Mouse (Mus musculus) heart, embryonic 14.5 days (tissue): Measurements from ENCODE around the gene Upb1. TPM values are rescaled to one million over a fixed set of nuclear protein-coding genes. Genes with fewer than 3 reads are reported as not detected.
"Not testable (repeated sequence)": the region's sequence is repeated elsewhere in the genome, so short reads cannot be mapped to it uniquely, and the experiment has no call there.

Experiments used
- ATAC-seq: fragments of 200-750 bp; cut with Nextera tagmentation; 2 replicates; pipeline ENCODE4 v1.8.0; 2017; ENCODE audit warnings: low read depth, moderate TSS enrichment; ENCODE audit not compliant: insufficient number of reproducible peaks, insufficient read depth, low FRiP score
- H3K27ac ChIP-seq, 2 experiments: fragments of 200-500 bp in 1 of 2; fragments of 300-500 bp in 1 of 2; sonication (generic) in 1 of 2; replicated peaks in 1 of 2; 2 replicates each; pipeline ENCODE4 v1.5.1; 2012 to 2014; ENCODE audit warnings: low read depth in 2 of 2, low read length in 2 of 2, control low read depth in 1 of 2, mild to moderate bottlenecking in 1 of 2, mixed read lengths in 1 of 2; ENCODE audit not compliant: control insufficient read depth in 1 of 2, insufficient read depth in 1 of 2
- H3K27me3 ChIP-seq: fragments of 300-500 bp; sonication (generic); 2 replicates; pipeline ENCODE4 v1.6.1; 2014; ENCODE audit warnings: mild to moderate bottlenecking, low read length, control low read depth; ENCODE audit not compliant: control insufficient read depth, insufficient read depth
- H3K36me3 ChIP-seq: fragments of 300-500 bp; sonication (generic); 2 replicates; pipeline ENCODE4 v1.6.1; 2014; ENCODE audit warnings: mild to moderate bottlenecking, control low read depth, low read length, mixed read lengths; ENCODE audit not compliant: control insufficient read depth, insufficient read depth
- H3K4me1 ChIP-seq, 2 experiments: fragments of 200-500 bp in 1 of 2; fragments of 300-500 bp in 1 of 2; sonication (generic) in 1 of 2; 2 replicates each; pipeline ENCODE4 v1.6.1; 2012 to 2014; ENCODE audit warnings: low read length in 2 of 2, control low read depth in 1 of 2, mixed read lengths in 1 of 2; ENCODE audit not compliant: control insufficient read depth in 2 of 2, insufficient read depth in 2 of 2
- H3K4me2 ChIP-seq: fragments of 300-500 bp; sonication (generic); 2 replicates; pipeline ENCODE4 v1.6.1; 2014; ENCODE audit warnings: mild to moderate bottlenecking, low read length
- H3K4me3 ChIP-seq, 2 experiments: fragments of 200-500 bp in 1 of 2; fragments of 300-500 bp in 1 of 2; sonication (generic) in 1 of 2; 2 replicates each; pipeline ENCODE4 v1.5.1; 2012 to 2014; ENCODE audit warnings: low read length in 2 of 2, mild to moderate bottlenecking in 2 of 2, control low read depth in 1 of 2, low read depth in 1 of 2, moderate library complexity in 1 of 2; ENCODE audit not compliant: control insufficient read depth in 1 of 2, insufficient read depth in 1 of 2
- H3K9ac ChIP-seq: fragments of 300-500 bp; sonication (generic); 2 replicates; pipeline ENCODE4 v1.6.1; 2014; ENCODE audit warnings: mild to moderate bottlenecking, low read length
- H3K9me3 ChIP-seq: fragments of 300-500 bp; sonication (generic); 2 replicates; pipeline ENCODE4 v1.6.1; 2016; ENCODE audit warnings: low read length, control low read depth; ENCODE audit not compliant: control insufficient read depth
- WGBS: fragments of 180-500 bp; shearing (Covaris S2); extraction: QIAGEN DNeasy Blood & Tissue Kit; methylation state at CpG from one replicate; pipeline ENCODE4 v1.1.7; 2014; 5-methylcytosine and 5-hydroxymethylcytosine counted together
- polyA plus RNA-seq: library from polyadenylated mRNA; unstranded; fragments of >200 nt; fragmentation: Nextera tagmentation; extraction: Ambion mirVana; gene quantifications from 2 replicates; pipeline ENCODE4 v1.2.1, GENCODE M21; 2014

Upb1 gene
- polyA plus RNA-seq, 1 experiment from 2014 or later: 0.65 TPM

- Histone ChIP-seq H3K4me1 (peaks cover 9 to 16% of the 10 kb centered on the region in 2 experiments), H3K27ac (peak overlapping the region; percentile 62 to 71), H3K4me2 (peak overlapping the region; percentile 27; the same call in 1 of the 2 replicates)
- H3K9me3 ChIP-seq, H3K36me3 ChIP-seq, H3K9ac ChIP-seq, H3K4me3 ChIP-seq, H3K27me3 ChIP-seq: not testable (repeated sequence)
- ATAC-seq: peak; percentile 80
- WGBS: 30% methylated on average over 13 of the region's 19 CpGs
Observed at GRCm38 (mm10) chr10:75373655-75374351, 27.1 kb upstream of the Upb1 start.

GRCm38 (mm10) chr10:75378688-75379087 lies 22.2 kb upstream of the Upb1 start:
- ATAC-seq: 0 out of 2 replicates have a peak, but pooled peaks have one; percentile 32
- peaks cover 4 to 8% of the 10 kb centered on the region in 2 experiments for H3K4me1 ChIP-seq
- WGBS: 23% methylated on average over 10 of the region's 10 CpGs
- peak overlapping the region; percentile 40 for H3K4me2 ChIP-seq
- no peaks in the 10 kb centered on the region for H3K36me3 ChIP-seq
- H3K27ac ChIP-seq: peak overlapping the region; percentile 64 to 66
- H3K9me3 ChIP-seq: 0 out of 2 replicates have a peak, but pooled peaks cover 1% of the 10 kb centered on the region
- H3K27me3 ChIP-seq: no peaks in the 10 kb centered on the region
- no peak overlapping the region for H3K9ac ChIP-seq
- no peak overlapping the region for H3K4me3 ChIP-seq

- Histone ChIP-seq H3K36me3 (no peaks in the 10 kb centered on the region), H3K4me2 (no peak overlapping the region), H3K9ac (no peak overlapping the region), H3K4me3 (no peak overlapping the region), H3K27ac (no peak overlapping the region), H3K27me3 (no peaks in the 10 kb centered on the region), H3K9me3 (0 out of 2 replicates have a peak, but pooled peaks cover 2% of the 10 kb centered on the region), H3K4me1 (no peaks in the 10 kb centered on the region)
- ATAC-seq: no peak
- 81% methylated on average over 2 of the region's 2 CpGs for WGBS
Observed at GRCm38 (mm10) chr10:75390156-75390555, 10.8 kb upstream of the Upb1 start.

- Histone ChIP-seq H3K4me3 (no peak overlapping the region), H3K27ac (no peak overlapping the region), H3K4me2 (no peak overlapping the region), H3K36me3 (no peaks in the 10 kb centered on the region), H3K9me3 (0 out of 2 replicates have a peak, but pooled peaks cover 2% of the 10 kb centered on the region), H3K4me1 (no peaks in the 10 kb centered on the region), H3K9ac (no peak overlapping the region), H3K27me3 (no peaks in the 10 kb centered on the region)
- ATAC-seq: no peak
- 74% methylated on average over 4 of the region's 4 CpGs for WGBS
Observed at GRCm38 (mm10) chr10:75390832-75391231, 10.1 kb upstream of the Upb1 start.

GRCm38 (mm10) chr10:75394796-75395195 lies 6.1 kb upstream of the Upb1 start:
- no peak for ATAC-seq
- no peaks in the 10 kb centered on the region for H3K27me3 ChIP-seq
- H3K4me3 ChIP-seq: no peak overlapping the region
- no peaks in the 10 kb centered on the region for H3K36me3 ChIP-seq
- 84% methylated on average over 8 of the region's 8 CpGs for WGBS
- H3K4me1 ChIP-seq: no peaks in the 10 kb centered on the region
- no peak overlapping the region for H3K4me2 ChIP-seq
- no peaks in the 10 kb centered on the region for H3K9me3 ChIP-seq
- H3K9ac ChIP-seq: no peak overlapping the region
- H3K27ac ChIP-seq: no peak overlapping the region

GRCm38 (mm10) chr10:75396966-75397365 lies 3.9 kb upstream of the Upb1 start:
- Histone ChIP-seq H3K4me1 (no peaks in the 10 kb centered on the region), H3K36me3 (no peaks in the 10 kb centered on the region), H3K9ac (no peak overlapping the region), H3K27me3 (no peaks in the 10 kb centered on the region), H3K9me3 (no peaks in the 10 kb centered on the region), H3K27ac (peak overlapping the region in 1 of 2 experiments; percentile 17; a peak in 1 of 4 replicates), H3K4me2 (no peak overlapping the region), H3K4me3 (no peak overlapping the region)
- peak; percentile 50; the same call in 1 of the 2 replicates for ATAC-seq
- WGBS: 51% methylated on average over 14 of the region's 14 CpGs

- H3K36me3 ChIP-seq: no peaks in the 10 kb centered on the region
- no peaks in the 10 kb centered on the region for H3K9me3 ChIP-seq
- peaks cover 10 to 16% of the 10 kb centered on the region in 2 experiments for H3K4me1 ChIP-seq
- no peak overlapping the region for H3K9ac ChIP-seq
- H3K4me2 ChIP-seq: no peak overlapping the region
- no peak overlapping the region for H3K27ac ChIP-seq
- no peak overlapping the region for H3K4me3 ChIP-seq
- no peaks in the 10 kb centered on the region for H3K27me3 ChIP-seq
- no peak for ATAC-seq
- WGBS: 52% methylated on average over 8 of the region's 8 CpGs
Observed at GRCm38 (mm10) chr10:75405916-75406315, 5.0 kb downstream of the Upb1 start.
